ENCODE assay signal across 12 mouse cellular contexts in the genomic region with DNA sequence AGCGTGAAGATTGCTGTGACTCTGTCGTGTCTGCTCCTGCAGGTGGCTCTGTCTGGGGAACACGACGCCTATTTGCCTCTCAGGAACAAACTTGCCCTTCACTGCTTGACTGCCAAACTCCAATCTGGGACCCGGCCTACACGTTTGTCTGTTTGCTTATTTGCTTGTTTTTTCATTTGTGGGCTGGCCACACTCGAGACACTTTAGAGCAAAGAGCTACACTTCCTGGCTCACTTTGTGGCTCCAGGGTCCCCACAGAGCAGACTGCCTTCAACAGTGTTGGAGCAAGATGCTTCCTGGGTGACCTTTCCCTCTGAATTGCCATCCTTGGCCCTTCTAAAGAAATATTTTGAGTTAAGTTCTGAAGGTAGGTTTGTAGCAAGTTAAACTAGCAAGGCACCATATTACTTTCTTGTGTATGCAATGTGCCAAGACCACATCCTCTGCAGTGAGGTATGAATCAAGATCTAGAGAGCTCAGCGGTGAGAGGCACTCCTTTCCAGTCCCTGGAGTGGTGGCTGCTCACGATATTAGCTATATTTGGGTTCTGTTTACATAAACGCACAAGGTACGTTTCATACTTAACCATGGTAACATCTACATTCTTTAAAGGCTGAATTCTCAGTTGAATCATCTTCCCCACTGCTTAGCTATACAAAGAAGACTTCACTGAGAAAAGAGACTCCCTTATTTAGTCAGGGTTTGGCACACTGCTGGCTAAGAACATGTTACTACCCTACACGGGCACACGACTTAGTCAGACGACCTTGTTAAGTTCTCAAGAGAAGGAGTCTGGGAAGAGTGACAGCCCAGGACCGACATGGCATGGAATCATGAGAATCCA.
DNase-seq lines count a peak whose midpoint lies in the region; ATAC-seq and TF ChIP-seq lines count a peak whose summit lies in the region.
"Had no signal": no experiment of that assay in that cellular context is flagged by ENCODE, and none has a peak within 500 bp of the region (broad histone marks: within the 10 kb centered on the region; RNA-seq: fewer than 3 reads in every experiment).

No protein-coding gene starts in this region.

- no peak for DNase-seq in heart, embryonic 10.5 days (ENCODE audit: low spot score)
- DNase-seq in heart, adult 8-10 months (ENCODE audit: low spot score): no peak
- peak; percentile 13 for DNase-seq in thymus, adult 2 months
- DNase-seq in thymus, postnatal 10 days (ENCODE audit: low spot score in 2 of 2): no peak
- DNase-seq in thymus, postnatal 4 days: peak; percentile 31
- DNase-seq in cerebellum, postnatal 25 days: no peak
- DNase-seq in right cerebral cortex, adult 18-20 months: no peak
- DNase-seq: adrenal gland, postnatal 25 days had no signal

- no peak overlapping the region for H3K9ac ChIP-seq in intestine, embryonic 16.5 days (ENCODE audit: low read depth, low read length)
- H3K9ac ChIP-seq: hindbrain, embryonic 13.5 days; neural tube, embryonic 13.5 days had no signal

- peak; percentile 39; the same call in 1 of the 2 replicates for ATAC-seq in intestine, embryonic 16.5 days

- no peak overlapping the region for H3K4me3 ChIP-seq in heart, embryonic 10.5 days
- no peak overlapping the region for H3K4me3 ChIP-seq in thymus, adult 2 months (ENCODE audit: control insufficient read depth, insufficient read depth, low read length)
- H3K4me3 ChIP-seq in intestine, embryonic 16.5 days (ENCODE audit: low read length): no peak overlapping the region
- H3K4me3 ChIP-seq: hindbrain, embryonic 13.5 days; neural tube, embryonic 13.5 days had no signal

- no peak for TF ChIP-seq CTCF in thymus, adult 2 months (IDR thresholded peaks at IDR 0.05; ENCODE audit: borderline replicate concordance, control insufficient read depth, extremely low read depth, insufficient read depth, low read length, poor library complexity)

- H3K27ac ChIP-seq in heart, embryonic 10.5 days: peak overlapping the region; percentile 77
- peak overlapping the region; percentile 75; the same call in 1 of the 2 replicates for H3K27ac ChIP-seq in thymus, adult 2 months (ENCODE audit: control insufficient read depth, insufficient read depth, low read length)
- H3K27ac ChIP-seq in intestine, embryonic 16.5 days (ENCODE audit: low read length): peak overlapping the region; percentile 69
- H3K27ac ChIP-seq: hindbrain, embryonic 13.5 days; macrophage; neural tube, embryonic 13.5 days had no signal

- H3K36me3 ChIP-seq in heart, embryonic 10.5 days: no peaks in the 10 kb centered on the region
- no peaks in the 10 kb centered on the region for H3K36me3 ChIP-seq in thymus, adult 2 months (ENCODE audit: control insufficient read depth, insufficient read depth, low read length)
- no peaks in the 10 kb centered on the region for H3K36me3 ChIP-seq in intestine, embryonic 16.5 days (ENCODE audit: control insufficient read depth, insufficient read depth, low read length)
- H3K36me3 ChIP-seq: hindbrain, embryonic 13.5 days; neural tube, embryonic 13.5 days had no signal

- peaks cover 71% of the 10 kb centered on the region for H3K4me1 ChIP-seq in heart, embryonic 10.5 days
- H3K4me1 ChIP-seq in thymus, adult 2 months (replicated peaks; ENCODE audit: control insufficient read depth, insufficient read depth, low read length): peaks cover 5% of the 10 kb centered on the region
- H3K4me1 ChIP-seq in intestine, embryonic 16.5 days (ENCODE audit: control insufficient read depth, insufficient read depth, low read length): peaks cover 4% of the 10 kb centered on the region; the same call in 1 of the 2 replicates

- TF ChIP-seq POLR2A in thymus, adult 2 months (IDR thresholded peaks at IDR 0.05; ENCODE audit: control insufficient read depth, extremely low read depth, insufficient read depth, low read length, poor library complexity): no peak

- 42% methylated on average over 15 of the region's 15 CpGs for WGBS in heart, embryonic 10.5 days
- WGBS in thymus, adult 2 months: 67% methylated on average over 15 of the region's 15 CpGs
- 60% methylated on average over 15 of the region's 15 CpGs for WGBS in intestine, embryonic 16.5 days

- no peaks in the 10 kb centered on the region for H3K27me3 ChIP-seq in heart, embryonic 10.5 days (ENCODE audit: insufficient read depth, poor library complexity, severe bottlenecking)
- H3K27me3 ChIP-seq in thymus, adult 2 months (ENCODE audit: control insufficient read depth, insufficient read depth, low read length): no peaks in the 10 kb centered on the region
- H3K27me3 ChIP-seq in intestine, embryonic 16.5 days (replicated peaks; ENCODE audit: control insufficient read depth, insufficient read depth, low read length): no peaks in the 10 kb centered on the region
- H3K27me3 ChIP-seq: hindbrain, embryonic 13.5 days; neural tube, embryonic 13.5 days had no signal

- no peaks in the 10 kb centered on the region for H3K9me3 ChIP-seq in heart, embryonic 10.5 days
- H3K9me3 ChIP-seq in intestine, embryonic 16.5 days (ENCODE audit: control insufficient read depth, low read length): no peaks in the 10 kb centered on the region
- H3K9me3 ChIP-seq: hindbrain, embryonic 13.5 days; neural tube, embryonic 13.5 days had no signal

- H3K4me2 ChIP-seq in intestine, embryonic 16.5 days (ENCODE audit: low read depth, low read length): no peak overlapping the region
- H3K4me2 ChIP-seq: hindbrain, embryonic 13.5 days; neural tube, embryonic 13.5 days had no signal

Comparison
In these comparisons a context has a peak if more than half of its experiments do, and no peak if none do; other contexts are left out.
1. DNase-seq: peak in thymus, adult 2 months (single experiment) and thymus, postnatal 4 days (single experiment); none in heart, embryonic 10.5 days (single experiment), heart, adult 8-10 months (single experiment), thymus, postnatal 10 days (0 of 2), cerebellum, postnatal 25 days (0 of 2) and right cerebral cortex, adult 18-20 months (single experiment).
2. Peak in every context shown above with its lines, with median percentiles within 50 percentile points of each other: H3K27ac ChIP-seq.